Mouse (Mus musculus) ES-Bruce4 (cell line): ENCODE measurements around the gene Ece2. TPM values are rescaled to one million over a fixed set of nuclear protein-coding genes. Genes with fewer than 3 reads are reported as not detected.
A peak's percentile ranks its signal among the peaks of the same experiment; 100 is the strongest.

ENCODE experiments used
- H3K27ac ChIP-seq: 2 replicates; pipeline ENCODE4 v1.5.1; 2012; ENCODE audit warnings: low read length, inconsistent platforms; ENCODE audit not compliant: insufficient read depth
- H3K27me3 ChIP-seq: 2 replicates; pipeline ENCODE4 v1.6.1; 2012; ENCODE audit warnings: mild to moderate bottlenecking, low read length, inconsistent platforms; ENCODE audit not compliant: control insufficient read depth, poor library complexity, insufficient read depth, severe bottlenecking
- H3K36me3 ChIP-seq: 2 replicates; pipeline ENCODE4 v1.6.1; 2012; ENCODE audit warnings: inconsistent platforms, mild to moderate bottlenecking, low read length, moderate library complexity; ENCODE audit not compliant: control insufficient read depth, poor library complexity, insufficient read depth, severe bottlenecking
- H3K4me1 ChIP-seq: one replicate; pipeline ENCODE4 v1.8.1; 2011; ENCODE audit warnings: low read length; ENCODE audit not compliant: control insufficient read depth, insufficient read depth
- H3K4me3 ChIP-seq: 2 replicates; pipeline ENCODE4 v1.5.1; 2011; ENCODE audit warnings: low read depth, mild to moderate bottlenecking, low read length
- H3K9ac ChIP-seq: 2 replicates; pipeline ENCODE4 v1.6.1; 2012; ENCODE audit warnings: low read depth, mild to moderate bottlenecking, inconsistent platforms; ENCODE audit not compliant: poor library complexity, severe bottlenecking
- H3K9me3 ChIP-seq: replicated peaks from 2 replicates; pipeline ENCODE4 v1.6.1; 2012; ENCODE audit warnings: mild to moderate bottlenecking, low read length, inconsistent platforms; ENCODE audit not compliant: control insufficient read depth, poor library complexity, insufficient read depth, severe bottlenecking
- CTCF ChIP-seq: IDR thresholded peaks from one replicate; pipeline ENCODE4 v1.8.1; 2011; ENCODE audit warnings: low read depth, low read length
- EP300 ChIP-seq: IDR thresholded peaks from 2 replicates; pipeline ENCODE4 v1.6.1; 2011; ENCODE audit warnings: low read depth, low read length; ENCODE audit not compliant: insufficient read depth
- POLR2A ChIP-seq: IDR thresholded peaks from one replicate; pipeline ENCODE4 v1.8.1; 2011; ENCODE audit warnings: low read length; ENCODE audit not compliant: insufficient read depth
- polyA plus RNA-seq: library from polyadenylated mRNA; stranded (reverse); fragments of >200 nt; gene quantifications from 2 replicates; pipeline ENCODE4 v1.2.4, GENCODE M21; 2011; ENCODE audit warnings: low read depth; ENCODE audit not compliant: missing spikeins, insufficient read depth, insufficient read length

The Ece2 gene
- polyA plus RNA-seq, 1 experiment = 3.4 TPM

DNA sequence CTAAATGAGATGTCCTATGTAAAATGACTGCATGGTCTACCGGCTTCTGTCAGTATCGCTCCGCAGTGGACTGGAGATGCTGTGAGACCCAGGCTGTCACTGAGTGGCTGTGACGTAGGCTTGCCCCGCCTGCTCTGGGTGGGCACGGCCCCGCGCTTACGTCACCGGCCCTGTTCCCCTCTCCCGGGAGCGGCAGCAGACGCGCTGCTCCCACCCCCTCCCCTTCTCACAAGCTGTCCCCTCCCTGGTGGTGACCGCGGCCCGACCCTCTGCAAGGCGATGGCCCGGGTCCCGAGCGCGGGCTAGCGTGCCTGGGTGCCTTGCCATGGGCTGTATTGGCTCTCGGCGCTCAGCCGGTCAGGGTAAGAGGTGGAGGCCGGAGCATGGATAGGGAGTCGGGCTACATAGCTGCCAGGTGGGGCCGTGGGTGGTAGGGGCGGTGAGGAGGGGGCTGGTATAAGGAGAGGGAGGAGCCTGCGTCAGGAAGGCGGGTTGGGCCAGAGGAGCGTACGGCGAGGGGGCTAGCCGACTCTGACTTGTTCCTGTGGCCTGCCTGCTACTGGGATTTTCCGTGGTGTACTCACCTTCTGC lies 63.6 kb downstream of the Ece2 start, which contains the start of gene Fam131a:
Gene Fam131a, plus strand, starts transcription at position 131 of the 591 bp plus-strand sequence.
- peaks cover 3% of the 10 kb centered on the region for H3K4me1 ChIP-seq
- H3K9me3 ChIP-seq = no peaks in the 10 kb centered on the region
- peak within 1 kb of the TSS; percentile 88 for H3K4me3 ChIP-seq
- peaks cover 28% of the 10 kb centered on the region for H3K36me3 ChIP-seq
- peak within 1 kb of the TSS; percentile 47 for H3K9ac ChIP-seq
- no peak for TF ChIP-seq POLR2A
- TF ChIP-seq EP300 = no peak
- TF ChIP-seq CTCF = no peak
- peak within 1 kb of the TSS; percentile 41 for H3K27ac ChIP-seq
- no peaks in the 10 kb centered on the region for H3K27me3 ChIP-seq

DNA sequence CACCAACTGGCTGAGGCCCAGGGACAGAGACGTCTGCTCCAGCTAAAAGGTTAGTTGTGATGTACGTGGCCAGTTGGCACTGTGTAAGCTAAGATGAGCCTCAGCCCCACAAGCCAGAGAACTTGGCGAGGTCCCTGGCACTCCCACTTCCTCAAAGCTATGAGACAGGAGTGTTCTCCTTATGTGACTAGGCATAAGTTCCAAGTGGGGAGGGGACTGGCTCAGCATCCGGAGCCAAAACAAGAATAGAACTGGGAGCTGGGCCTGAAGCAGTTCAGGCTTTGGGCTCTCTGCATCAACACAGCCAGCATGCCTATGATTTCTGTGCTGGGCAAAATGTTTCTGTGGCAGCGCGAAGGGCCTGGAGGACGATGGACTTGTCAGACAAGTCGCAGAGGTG lies 65.2 kb downstream of the Ece2 start:
- H3K4me3 ChIP-seq = no peak overlapping the region
- peaks cover 3% of the 10 kb centered on the region for H3K4me1 ChIP-seq
- peaks cover 12% of the 10 kb centered on the region for H3K36me3 ChIP-seq
- TF ChIP-seq POLR2A = no peak
- no peak for TF ChIP-seq EP300
- TF ChIP-seq CTCF = no peak
- H3K9me3 ChIP-seq = no peaks in the 10 kb centered on the region
- H3K9ac ChIP-seq = no peak overlapping the region
- no peak overlapping the region for H3K27ac ChIP-seq
- no peaks in the 10 kb centered on the region for H3K27me3 ChIP-seq

DNA sequence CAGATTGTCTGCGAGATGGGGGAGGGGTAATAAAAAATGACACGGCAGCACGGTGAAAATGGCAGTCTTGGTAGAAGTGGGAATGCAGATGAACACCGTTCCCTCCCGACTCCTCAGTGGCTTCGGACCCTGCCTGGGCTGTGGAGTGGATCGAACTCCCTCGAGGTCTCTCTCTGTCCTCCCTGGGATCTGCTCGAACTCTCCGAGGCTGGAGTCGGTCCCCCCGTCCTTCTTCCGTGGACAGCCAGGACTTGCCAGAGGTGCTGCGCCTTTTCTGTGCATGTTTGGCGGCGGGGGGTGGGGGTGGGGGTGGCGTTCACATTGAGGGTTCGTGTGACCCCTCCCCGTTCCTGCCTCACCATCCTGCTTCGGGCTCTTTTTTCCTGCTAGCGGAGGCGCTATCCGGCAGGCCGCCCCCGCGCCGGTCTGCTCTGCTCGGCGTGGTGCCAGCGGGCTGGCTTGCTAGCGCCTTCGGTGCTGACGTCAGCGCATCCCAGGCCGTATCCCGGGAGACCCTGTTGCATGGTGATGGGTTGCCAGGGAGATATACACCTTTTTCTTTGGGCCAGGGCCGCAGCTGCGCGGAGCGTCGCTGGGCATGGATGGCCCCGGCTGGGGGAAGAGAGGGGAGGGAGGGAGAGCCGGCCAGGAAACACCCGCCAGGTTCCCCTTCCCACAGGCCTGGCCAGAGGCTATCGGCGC lies 66.1 kb downstream of the Ece2 start:
- Histone ChIP-seq H3K9me3 (no peaks in the 10 kb centered on the region), H3K4me3 (peak overlapping the region; percentile 36), H3K36me3 (peaks cover 5% of the 10 kb centered on the region), H3K4me1 (peaks cover 3% of the 10 kb centered on the region), H3K27ac (no peak overlapping the region), H3K9ac (no peak overlapping the region), H3K27me3 (no peaks in the 10 kb centered on the region)
- TF ChIP-seq CTCF (no peak), POLR2A (no peak), EP300 (no peak)

Other genes starting within 250 kb of the Ece2 start
- 85.0 and 89.5 TPM in 2 replicates for gene Abcc5, start 203.4 kb upstream of the Ece2 start, polyA plus RNA-seq
- gene Eif2b5, start 131.0 kb upstream of the Ece2 start, polyA plus RNA-seq = 86.6 and 94.0 TPM in 2 replicates
- gene Dvl3, start 112.8 kb upstream of the Ece2 start, polyA plus RNA-seq = 37.9 and 38.8 TPM in 2 replicates
- gene Ap2m1, start 94.3 kb upstream of the Ece2 start, polyA plus RNA-seq = 282 and 298 TPM in 2 replicates
- gene Abcf3, start 81.3 kb upstream of the Ece2 start, polyA plus RNA-seq = 56.2 and 61.0 TPM in 2 replicates
- gene Vwa5b2, start 40.4 kb upstream of the Ece2 start, polyA plus RNA-seq = 1.2 TPM in 2 replicates
- gene Eef1akmt4, start 18.2 kb upstream of the Ece2 start, polyA plus RNA-seq = 9.4 and 10.8 TPM in 2 replicates
- not detected in 2 replicates for gene Gm49333, start 18.2 kb upstream of the Ece2 start, polyA plus RNA-seq
- gene Alg3, start 18.1 kb upstream of the Ece2 start, polyA plus RNA-seq = 36.7 and 39.3 TPM in 2 replicates
- gene Camk2n2, start 8.5 kb upstream of the Ece2 start, polyA plus RNA-seq = 1.7 and 2.4 TPM in 2 replicates
- 276 and 288 TPM in 2 replicates for gene Psmd2, start 21.8 kb downstream of the Ece2 start, polyA plus RNA-seq
- gene Eif4g1, start 38.5 kb downstream of the Ece2 start, polyA plus RNA-seq = 462 and 483 TPM in 2 replicates
- gene Fam131a, start 63.4 kb downstream of the Ece2 start, polyA plus RNA-seq = 5.9 and 7.1 TPM in 2 replicates
- gene Polr2h, start 87.8 kb downstream of the Ece2 start, polyA plus RNA-seq = 90.6 and 94.5 TPM in 2 replicates
- 8.8 and 10.2 TPM in 2 replicates for gene Clcn2, start 87.9 kb downstream of the Ece2 start, polyA plus RNA-seq
- 1.1 and 1.2 TPM in 2 replicates for gene Chrd, start 103.3 kb downstream of the Ece2 start, polyA plus RNA-seq
- gene Thpo, start 104.7 kb downstream of the Ece2 start, polyA plus RNA-seq = 4.6 and 4.7 TPM in 2 replicates